Mouse (Mus musculus) small intestine, adult 10 weeks (tissue): ENCODE data around the gene Nkx3-2. TPM values are rescaled to one million over a fixed set of nuclear protein-coding genes. Genes with fewer than 3 reads are reported as not detected.

Experiments used
- polyA plus RNA-seq: library from polyadenylated mRNA; stranded (reverse); fragments of 350-450 nt; fragmentation: Illumina TruSeq; extraction: RNeasy Lipid Tissue Mini Kit (QIAGEN cat#74804); gene quantifications from one replicate; pipeline ENCODE4 v1.2.3, GENCODE M21; 2014; ENCODE audit warnings: low replicate concordance

Nkx3-2 gene
- polyA plus RNA-seq, result not detected

GRCm38 (mm10) chr5:41763731-41764721, at the start of gene Nkx3-2:
Nkx3-2 (minus strand) TSS chr5:41764501.

Other genes with a start within 250 kb of the Nkx3-2 start
- 97.7 TPM for gene Rab28, start 56.3 kb downstream of the Nkx3-2 start, polyA plus RNA-seq
- gene Bod1l, start 79.8 kb upstream of the Nkx3-2 start, polyA plus RNA-seq, result 16.3 TPM